Mouse (Mus musculus): Measurements from ENCODE around the gene Emc10. TPM values are rescaled to one million over a fixed set of nuclear protein-coding genes. Genes with fewer than 3 reads are reported as not detected.

Emc10 gene
- total RNA-seq (2012; rRNA removed), result 64.2 and 104 TPM in 2 replicates

GRCm38 (mm10) chr7:44495992-44496770 is at the start of gene Emc10, which contains the start of gene Fam71e1:
TSS of gene Emc10 (minus strand) at chr7:44496529.
TSS of gene Fam71e1 (plus strand) at chr7:44496581.
- H3K4me1 ChIP-seq (ENCODE audit: control insufficient read depth in 2 of 2, insufficient read depth in 2 of 2, low read length in 2 of 2, poor library complexity in 1 of 2), result peaks cover 6 to 24% of the 10 kb centered on the region in 2 experiments; a peak in 3 of 4 replicates
- peaks cover 18% of the 10 kb centered on the region; the same call in 1 of the 2 replicates for H3K36me3 ChIP-seq (ENCODE audit: control insufficient read depth, insufficient read depth, low read length, poor library complexity, severe bottlenecking)
- peak within 1 kb of the TSS; percentile 92 for H3K27ac ChIP-seq (ENCODE audit: insufficient read depth, low read depth, low read length, poor library complexity, severe bottlenecking)
- no peaks in the 10 kb centered on the region for H3K9me3 ChIP-seq (ENCODE audit: control insufficient read depth, insufficient read depth, low read depth, low read length)
- peak; percentile 99 for DNase-seq (ENCODE audit: low read depth, low spot score)
- peak within 1 kb of the TSS; percentile 79 to 83 for H3K4me3 ChIP-seq (ENCODE audit: insufficient read depth in 1 of 2, low read depth in 1 of 2, low read length in 2 of 2, poor library complexity in 1 of 2, severe bottlenecking in 1 of 2)
- in situ Hi-C loops (cut with MboI; ENCODE audit: low sequenced_read_pairs in 2 of 2, unreplicated experiment in 2 of 2), result no loop called here
- H3K9ac ChIP-seq (ENCODE audit: insufficient read depth, low read depth, low read length, poor library complexity, severe bottlenecking), result peak within 1 kb of the TSS; percentile 93
- 0 out of 2 replicates have a peak, but pooled peaks have one; percentile 4 for TF ChIP-seq CHD2 (IDR thresholded peaks at IDR 0.05; ENCODE audit: low read depth, low read length)
- 0 out of 2 replicates have a peak, but pooled peaks have one; percentile 41 for TF ChIP-seq HCFC1 (IDR thresholded peaks at IDR 0.05; ENCODE audit: borderline replicate concordance, insufficient read depth, low read length)
- no peak for TF ChIP-seq MAFK (IDR thresholded peaks at IDR 0.05; ENCODE audit: insufficient read depth, low read depth, low read length)

- in situ Hi-C loops (cut with MboI; ENCODE audit: low sequenced_read_pairs in 2 of 2, unreplicated experiment in 2 of 2), result no loop called here
- TF ChIP-seq HCFC1 (IDR thresholded peaks at IDR 0.05; ENCODE audit: borderline replicate concordance, insufficient read depth, low read length), result no peak
- no peak for TF ChIP-seq MAFK (IDR thresholded peaks at IDR 0.05; ENCODE audit: insufficient read depth, low read depth, low read length)
- TF ChIP-seq CHD2 (IDR thresholded peaks at IDR 0.05; ENCODE audit: low read depth, low read length), result no peak
- no peak for TF ChIP-seq ZC3H11A (IDR thresholded peaks at IDR 0.05; ENCODE audit: borderline replicate concordance, low read depth, low read length)
- no peak for TF ChIP-seq ZNF384 (IDR thresholded peaks at IDR 0.05; ENCODE audit: low read depth, low read length)
- no peak for DNase-seq (ENCODE audit: low read depth, low spot score)
Measured at GRCm38 (mm10) chr7:44543071-44543470, 46.7 kb upstream of the Emc10 start.

GRCm38 (mm10) chr7:44542555-44542954 is 46.2 kb upstream of the Emc10 start:
- Histone ChIP-seq H3K4me3 (ENCODE audit: insufficient read depth in 1 of 2, low read depth in 1 of 2, low read length in 2 of 2, poor library complexity in 1 of 2, severe bottlenecking in 1 of 2) (0 out of 4 replicates have a peak overlapping the region, but pooled peaks of 1 of the 2 experiments have one; percentile 7), H3K9ac (ENCODE audit: insufficient read depth, low read depth, low read length, poor library complexity, severe bottlenecking) (no peak overlapping the region), H3K36me3 (ENCODE audit: control insufficient read depth, insufficient read depth, low read length, poor library complexity, severe bottlenecking) (peaks cover 54% of the 10 kb centered on the region), H3K9me3 (ENCODE audit: control insufficient read depth, insufficient read depth, low read depth, low read length) (no peaks in the 10 kb centered on the region), H3K4me1 (ENCODE audit: control insufficient read depth in 2 of 2, insufficient read depth in 2 of 2, low read length in 2 of 2, poor library complexity in 1 of 2) (peaks cover 0 to 22% of the 10 kb centered on the region in 2 experiments; a peak in 2 of 4 replicates), H3K27ac (ENCODE audit: insufficient read depth, low read depth, low read length, poor library complexity, severe bottlenecking) (no peak overlapping the region)
- TF ChIP-seq MAFK (IDR thresholded peaks at IDR 0.05; ENCODE audit: insufficient read depth, low read depth, low read length) (no peak), ZNF384 (IDR thresholded peaks at IDR 0.05; ENCODE audit: low read depth, low read length) (no peak), CHD2 (IDR thresholded peaks at IDR 0.05; ENCODE audit: low read depth, low read length) (no peak), HCFC1 (IDR thresholded peaks at IDR 0.05; ENCODE audit: borderline replicate concordance, insufficient read depth, low read length) (no peak), ZC3H11A (IDR thresholded peaks at IDR 0.05; ENCODE audit: borderline replicate concordance, low read depth, low read length) (no peak)
- in situ Hi-C loops (cut with MboI; ENCODE audit: low sequenced_read_pairs in 2 of 2, unreplicated experiment in 2 of 2), result no loop called here
- no peak for DNase-seq (ENCODE audit: low read depth, low spot score)

More at GRCm38 (mm10) chr7:44543071-44543470, 46.7 kb upstream of the Emc10 start:
- no peak overlapping the region for H3K9ac ChIP-seq (ENCODE audit: insufficient read depth, low read depth, low read length, poor library complexity, severe bottlenecking)
- H3K27ac ChIP-seq (ENCODE audit: insufficient read depth, low read depth, low read length, poor library complexity, severe bottlenecking), result no peak overlapping the region
- no peak overlapping the region for H3K4me3 ChIP-seq (ENCODE audit: insufficient read depth in 1 of 2, low read depth in 1 of 2, low read length in 2 of 2, poor library complexity in 1 of 2, severe bottlenecking in 1 of 2)
- H3K9me3 ChIP-seq (ENCODE audit: control insufficient read depth, insufficient read depth, low read depth, low read length), result no peaks in the 10 kb centered on the region
- peaks cover 49% of the 10 kb centered on the region for H3K36me3 ChIP-seq (ENCODE audit: control insufficient read depth, insufficient read depth, low read length, poor library complexity, severe bottlenecking)
- H3K4me1 ChIP-seq (ENCODE audit: control insufficient read depth in 2 of 2, insufficient read depth in 2 of 2, low read length in 2 of 2, poor library complexity in 1 of 2), result peaks cover 2 to 25% of the 10 kb centered on the region in 2 experiments; a peak in 2 of 4 replicates

- DNase-seq (ENCODE audit: low read depth, low spot score), result no peak
- Histone ChIP-seq H3K27ac (ENCODE audit: insufficient read depth, low read depth, low read length, poor library complexity, severe bottlenecking) (no peak overlapping the region), H3K36me3 (ENCODE audit: control insufficient read depth, insufficient read depth, low read length, poor library complexity, severe bottlenecking) (peaks cover 84% of the 10 kb centered on the region), H3K9ac (ENCODE audit: insufficient read depth, low read depth, low read length, poor library complexity, severe bottlenecking) (no peak overlapping the region), H3K9me3 (ENCODE audit: control insufficient read depth, insufficient read depth, low read depth, low read length) (no peaks in the 10 kb centered on the region), H3K4me3 (ENCODE audit: insufficient read depth in 1 of 2, low read depth in 1 of 2, low read length in 2 of 2, poor library complexity in 1 of 2, severe bottlenecking in 1 of 2) (peak overlapping the region in 1 of 2 experiments; percentile 6; a peak in 1 of 4 replicates), H3K4me1 (ENCODE audit: control insufficient read depth in 2 of 2, insufficient read depth in 2 of 2, low read length in 2 of 2, poor library complexity in 1 of 2) (peaks cover 8 to 39% of the 10 kb centered on the region in 2 experiments; a peak in 3 of 4 replicates)
- TF ChIP-seq HCFC1 (IDR thresholded peaks at IDR 0.05; ENCODE audit: borderline replicate concordance, insufficient read depth, low read length) (no peak), CHD2 (IDR thresholded peaks at IDR 0.05; ENCODE audit: low read depth, low read length) (no peak)
- in situ Hi-C loops (cut with MboI; ENCODE audit: low sequenced_read_pairs in 2 of 2, unreplicated experiment in 2 of 2), result no loop called here
Measured at GRCm38 (mm10) chr7:44538756-44539624, 42.7 kb upstream of the Emc10 start.
